Comparison of ENCODE assay signal across 9 mouse cellular contexts in the genomic region with DNA sequence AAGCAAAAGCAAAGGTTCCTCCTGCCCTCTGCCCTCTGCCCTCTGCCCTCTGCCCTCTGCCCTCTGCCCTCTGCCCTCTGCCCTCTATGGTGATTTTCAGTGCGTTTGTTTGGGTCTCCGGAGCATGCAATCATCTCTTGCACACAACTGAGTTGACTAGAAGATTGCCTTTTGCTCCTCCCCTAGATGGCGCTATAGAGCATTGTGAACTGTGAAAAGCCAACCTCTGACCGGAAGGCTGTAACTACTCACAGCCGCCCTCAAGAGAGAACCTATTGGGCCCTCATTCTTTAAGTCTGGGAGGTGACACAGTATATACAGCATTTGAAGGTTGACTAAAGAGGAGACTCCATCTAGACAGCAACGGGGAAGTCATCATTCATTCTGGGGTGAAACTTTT.
DNase-seq lines count a peak whose midpoint lies in the region; ATAC-seq and TF ChIP-seq lines count a peak whose summit lies in the region.
"Had no signal": no experiment of that assay in that cellular context is flagged by ENCODE, and none has a peak within 500 bp of the region (broad histone marks: within the 10 kb centered on the region; RNA-seq: fewer than 3 reads in every experiment).

No protein-coding gene starts in this region.

- TF ChIP-seq EP300 in ES-Bruce4 (IDR thresholded peaks at IDR 0.05; ENCODE audit: insufficient read depth, low read depth, low read length) = no peak

- H3K27me3 ChIP-seq in hindbrain, postnatal 0 days (ENCODE audit: insufficient read depth, low read length) = no peaks in the 10 kb centered on the region
- no peaks in the 10 kb centered on the region for H3K27me3 ChIP-seq in hindbrain, embryonic 11.5 days (ENCODE audit: control insufficient read depth, insufficient read depth, low read length)
- no peaks in the 10 kb centered on the region for H3K27me3 ChIP-seq in ES-Bruce4 (ENCODE audit: control insufficient read depth, insufficient read depth, low read length, poor library complexity, severe bottlenecking)
- H3K27me3 ChIP-seq in forebrain, embryonic 15.5 days = no peaks in the 10 kb centered on the region
- H3K27me3 ChIP-seq: limb, embryonic 12.5 days had no signal

- DNase-seq in adrenal gland, postnatal 14 days = peak; percentile 22
- DNase-seq in adrenal gland, adult 8-10 months = no peak
- DNase-seq in hindbrain, postnatal 0 days (ENCODE audit: low spot score) = no peak
- DNase-seq in hindbrain, embryonic 11.5 days (ENCODE audit: low spot score) = no peak
- no peak for DNase-seq in right cerebral cortex, postnatal 25 days

- no peak for TF ChIP-seq POLR2A in ES-Bruce4 (IDR thresholded peaks at IDR 0.05; ENCODE audit: insufficient read depth, low read length)

- no peak overlapping the region for H3K4me2 ChIP-seq in hindbrain, postnatal 0 days (ENCODE audit: low read depth, low read length)
- no peak overlapping the region for H3K4me2 ChIP-seq in hindbrain, embryonic 11.5 days (replicated peaks; ENCODE audit: low read depth, low read length)
- H3K4me2 ChIP-seq in forebrain, embryonic 15.5 days (replicated peaks) = no peak overlapping the region

- H3K27ac ChIP-seq in hindbrain, postnatal 0 days = no peak overlapping the region
- no peak overlapping the region for H3K27ac ChIP-seq in hindbrain, embryonic 11.5 days (ENCODE audit: low read depth, low read length)
- H3K27ac ChIP-seq in ES-Bruce4 (ENCODE audit: insufficient read depth, low read length) = no peak overlapping the region
- H3K27ac ChIP-seq in forebrain, embryonic 15.5 days (replicated peaks) = peak overlapping the region; percentile 96
- H3K27ac ChIP-seq: limb, embryonic 12.5 days had no signal

- H3K9ac ChIP-seq in hindbrain, postnatal 0 days (replicated peaks; ENCODE audit: low read length) = no peak overlapping the region
- H3K9ac ChIP-seq in hindbrain, embryonic 11.5 days (ENCODE audit: low read depth, low read length) = no peak overlapping the region
- no peak overlapping the region for H3K9ac ChIP-seq in ES-Bruce4 (ENCODE audit: low read depth, poor library complexity, severe bottlenecking)
- no peak overlapping the region for H3K9ac ChIP-seq in forebrain, embryonic 15.5 days (replicated peaks)
- H3K9ac ChIP-seq: limb, embryonic 12.5 days had no signal

- no peaks in the 10 kb centered on the region for H3K36me3 ChIP-seq in hindbrain, postnatal 0 days (ENCODE audit: insufficient read depth, low read length)
- H3K36me3 ChIP-seq in hindbrain, embryonic 11.5 days (ENCODE audit: control insufficient read depth, insufficient read depth, low read length) = no peaks in the 10 kb centered on the region
- H3K36me3 ChIP-seq in ES-Bruce4 (ENCODE audit: control insufficient read depth, insufficient read depth, low read length, poor library complexity, severe bottlenecking) = no peaks in the 10 kb centered on the region
- H3K36me3 ChIP-seq in forebrain, embryonic 15.5 days = no peaks in the 10 kb centered on the region
- H3K36me3 ChIP-seq: limb, embryonic 12.5 days had no signal

- WGBS in hindbrain, postnatal 0 days = 77% methylated on average over 6 of the region's 6 CpGs
- 74% methylated on average over 6 of the region's 6 CpGs for WGBS in hindbrain, embryonic 11.5 days
- 81% methylated on average over 6 of the region's 6 CpGs for WGBS in forebrain, embryonic 15.5 days

- no peaks in the 10 kb centered on the region for H3K4me1 ChIP-seq in hindbrain, postnatal 0 days (ENCODE audit: insufficient read depth, low read length)
- no peaks in the 10 kb centered on the region for H3K4me1 ChIP-seq in hindbrain, embryonic 11.5 days (replicated peaks; ENCODE audit: control insufficient read depth, insufficient read depth, low read length)
- H3K4me1 ChIP-seq in ES-Bruce4 (ENCODE audit: control insufficient read depth, insufficient read depth, low read length) = no peaks in the 10 kb centered on the region
- H3K4me1 ChIP-seq in forebrain, embryonic 15.5 days = peaks cover 15% of the 10 kb centered on the region
- H3K4me1 ChIP-seq: limb, embryonic 12.5 days had no signal

- TF ChIP-seq CTCF in hindbrain, postnatal 0 days (IDR thresholded peaks at IDR 0.05; ENCODE audit: low read depth) = peak; percentile 53
- TF ChIP-seq CTCF in ES-Bruce4 (IDR thresholded peaks at IDR 0.05; ENCODE audit: low read depth, low read length) = peak; percentile 2

- no peak for ATAC-seq in hindbrain, postnatal 0 days
- no peak for ATAC-seq in hindbrain, embryonic 11.5 days (ENCODE audit: low FRiP score)
- no peak for ATAC-seq in forebrain, embryonic 15.5 days (replicated peaks)
- no peak for ATAC-seq in megakaryocyte progenitor cell, adult 5-6 weeks (replicated peaks; ENCODE audit: poor library complexity)

- H3K9me3 ChIP-seq in hindbrain, postnatal 0 days (ENCODE audit: low read length) = no peaks in the 10 kb centered on the region
- no peaks in the 10 kb centered on the region for H3K9me3 ChIP-seq in hindbrain, embryonic 11.5 days (ENCODE audit: control insufficient read depth, low read length)
- no peaks in the 10 kb centered on the region for H3K9me3 ChIP-seq in ES-Bruce4 (replicated peaks; ENCODE audit: control insufficient read depth, insufficient read depth, low read length, poor library complexity, severe bottlenecking)
- no peaks in the 10 kb centered on the region for H3K9me3 ChIP-seq in forebrain, embryonic 15.5 days

- no peak overlapping the region for H3K4me3 ChIP-seq in hindbrain, postnatal 0 days (ENCODE audit: low read length)
- no peak overlapping the region for H3K4me3 ChIP-seq in hindbrain, embryonic 11.5 days (ENCODE audit: low read depth, low read length)
- H3K4me3 ChIP-seq in ES-Bruce4 (ENCODE audit: low read depth, low read length) = no peak overlapping the region
- no peak overlapping the region for H3K4me3 ChIP-seq in forebrain, embryonic 15.5 days
- H3K4me3 ChIP-seq: limb, embryonic 12.5 days had no signal
